Mouse (Mus musculus) myocyte (in vitro differentiated cells): ENCODE results near the gene Ctxn1.

ENCODE experiments used
- E2F4 ChIP-seq: IDR thresholded peaks from one replicate; pipeline ENCODE4 v1.6.1; 2011; ENCODE audit warnings: mild to moderate bottlenecking, control low read depth, moderate library complexity; ENCODE audit not compliant: insufficient read depth
- POLR2A ChIP-seq: IDR thresholded peaks from one replicate; pipeline ENCODE4 v1.6.1; 2011; ENCODE audit warnings: low read depth, mild to moderate bottlenecking, control low read depth, moderate library complexity; ENCODE audit not compliant: insufficient read length

DNA sequence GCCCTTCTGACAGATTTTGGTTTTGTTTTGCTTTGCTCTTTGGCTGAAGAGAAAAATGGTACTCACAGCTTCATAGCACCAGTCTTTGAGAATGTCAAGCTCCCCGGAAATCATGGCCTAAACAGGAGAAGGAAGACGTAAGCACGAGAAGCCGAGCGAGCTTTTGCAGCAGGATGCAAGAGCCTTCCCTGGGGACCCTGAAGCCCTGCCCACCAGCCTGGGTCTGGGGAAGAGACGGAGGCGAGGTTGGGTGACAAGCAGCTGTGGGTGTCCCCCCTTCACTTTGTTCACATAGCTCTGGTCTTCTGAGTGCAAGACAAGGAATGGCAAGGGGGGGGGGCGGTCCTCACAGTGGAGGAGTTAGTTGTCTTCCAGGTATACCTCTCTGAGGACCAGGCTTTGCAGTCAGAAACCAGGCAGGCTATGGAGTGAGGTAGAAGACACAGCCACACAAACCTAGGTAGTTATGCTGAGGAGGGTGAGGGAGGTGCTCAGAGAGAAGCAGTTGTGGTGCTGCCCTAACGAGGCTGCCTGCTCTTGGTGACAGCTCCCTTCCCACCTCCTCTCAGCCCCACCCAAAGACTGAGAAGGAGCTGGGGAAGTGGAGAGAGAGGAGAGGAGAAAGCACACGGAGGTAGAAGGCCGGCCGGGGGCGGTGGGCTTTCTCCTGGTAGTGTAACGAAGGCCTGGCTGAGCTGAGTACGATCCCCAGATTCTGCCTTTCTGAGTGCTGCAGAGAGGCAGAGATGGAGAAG is 6.3 kb upstream of the Ctxn1 start:
- TF ChIP-seq E2F4 (no peak), POLR2A (no peak)
